Mouse (Mus musculus) heart, embryonic 15.5 days (tissue): ENCODE measurements around the gene Zfp212. TPM values are rescaled to one million over a fixed set of nuclear protein-coding genes. Genes with fewer than 3 reads are reported as not detected.

ENCODE experiments used
- polyA plus RNA-seq: library from polyadenylated mRNA; unstranded; fragments of >200 nt; fragmentation: Nextera tagmentation; extraction: Ambion mirVana; gene quantifications from 2 replicates; pipeline ENCODE4 v1.2.1, GENCODE M21; 2015

Gene Zfp212
- polyA plus RNA-seq, 1 experiment from 2014 or later: 9.8 TPM

Other genes starting within 250 kb of the Zfp212 start
- 131 and 161 TPM in 2 replicates for gene Pdia4, start 107.0 kb upstream of the Zfp212 start, polyA plus RNA-seq
- gene Zfp786, start 89.6 kb upstream of the Zfp212 start, polyA plus RNA-seq: 1.1 and 1.8 TPM in 2 replicates
- 4.0 and 5.8 TPM in 2 replicates for gene Zfp398, start 84.8 kb upstream of the Zfp212 start, polyA plus RNA-seq
- 7.6 and 10.8 TPM in 2 replicates for gene Zfp282, start 43.3 kb upstream of the Zfp212 start, polyA plus RNA-seq
- gene Zfp956, start 32.9 kb downstream of the Zfp212 start, polyA plus RNA-seq: 2.9 and 4.4 TPM in 2 replicates
- gene Zfp777, start 128.4 kb downstream of the Zfp212 start, polyA plus RNA-seq: 2.8 and 4.1 TPM in 2 replicates
- 7.8 and 11.6 TPM in 2 replicates for gene Zfp746, start 166.1 kb downstream of the Zfp212 start, polyA plus RNA-seq